Mouse (Mus musculus) left cerebral cortex, adult 8-10 months (tissue): ENCODE measurements around the gene Pinlyp. TPM values are rescaled to one million over a fixed set of nuclear protein-coding genes. Genes with fewer than 3 reads are reported as not detected.

Experiments used
- DNase-seq, 2 experiments: peaks; one replicate each; pipeline ENCODE4 v3.0.0; 2022; ENCODE audit warnings: low spot score in 2 of 2
- total RNA-seq, 4 experiments: library from RNA; stranded (reverse); gene quantifications; 2 replicates each; pipeline ENCODE4 v1.2.4; 2022

Gene Pinlyp
- total RNA-seq, 4 experiments from 2014 or later, result not detected

GRCm38 (mm10) chr7:24563191-24563836, 17.4 kb upstream of the Pinlyp start:
- DNase-seq, result no peak

GRCm38 (mm10) chr7:24561450-24561849, 15.5 kb upstream of the Pinlyp start:
- DNase-seq, result no peak

- DNase-seq, result no peak
Observed at GRCm38 (mm10) chr7:24555786-24556185, 9.9 kb upstream of the Pinlyp start.

GRCm38 (mm10) chr7:24551985-24552759, 6.3 kb upstream of the Pinlyp start:
- no peak for DNase-seq

GRCm38 (mm10) chr7:24547534-24548036, 1.7 kb upstream of the Pinlyp start:
- no peak for DNase-seq

GRCm38 (mm10) chr7:24546634-24547389, 894 bp upstream of the Pinlyp start:
- DNase-seq, result peak; percentile 87 to 99

- no peak for DNase-seq
Observed at GRCm38 (mm10) chr7:24544506-24544905, 1.4 kb downstream of the Pinlyp start.

GRCm38 (mm10) chr7:24539686-24540085, 6.2 kb downstream of the Pinlyp start:
- no peak for DNase-seq

- no peak for DNase-seq
Observed at GRCm38 (mm10) chr7:24538701-24539100, 7.2 kb downstream of the Pinlyp start.

GRCm38 (mm10) chr7:24538154-24538553, 7.8 kb downstream of the Pinlyp start:
- no peak for DNase-seq

- DNase-seq, result no peak
Observed at GRCm38 (mm10) chr7:24537591-24537990, 8.3 kb downstream of the Pinlyp start.

- DNase-seq, result no peak
Observed at GRCm38 (mm10) chr7:24537081-24537480, 8.8 kb downstream of the Pinlyp start.

- no peak for DNase-seq
Observed at GRCm38 (mm10) chr7:24534301-24534700, 11.6 kb downstream of the Pinlyp start.

GRCm38 (mm10) chr7:24533806-24534205, 12.1 kb downstream of the Pinlyp start:
- no peak for DNase-seq

GRCm38 (mm10) chr7:24533031-24533571, 12.8 kb downstream of the Pinlyp start:
- DNase-seq, result no peak

- peak; percentile 51 to 62 for DNase-seq
Observed at GRCm38 (mm10) chr7:24531211-24531971, 14.5 kb downstream of the Pinlyp start.

- peak; percentile 98 to 99 for DNase-seq
Observed at GRCm38 (mm10) chr7:24530062-24530931, 15.6 kb downstream of the Pinlyp start, which contains the start of gene Irgq. Gene Irgq, plus strand, starts transcription at chr7:24530689.

GRCm38 (mm10) chr7:24529580-24529979, 16.3 kb downstream of the Pinlyp start:
- no peak for DNase-seq

- DNase-seq, result no peak
Observed at GRCm38 (mm10) chr7:24528861-24529260, 17.1 kb downstream of the Pinlyp start.
